Mouse (Mus musculus): ENCODE results near the gene A3galt2. TPM values are rescaled to one million over a fixed set of nuclear protein-coding genes. Genes with fewer than 3 reads are reported as not detected.
A peak's percentile ranks its signal among the peaks of the same experiment; 100 is the strongest.

The A3galt2 gene
- polyA plus RNA-seq (2014; fragmentation: Nextera tagmentation; extraction: Ambion mirVana), result 0.11 and 0.18 TPM in 2 replicates

- no peaks in the 10 kb centered on the region for H3K27me3 ChIP-seq (ENCODE audit: control insufficient read depth, insufficient read depth, low read length)
- H3K4me1 ChIP-seq (ENCODE audit: control insufficient read depth, insufficient read depth, low read length), result no peaks in the 10 kb centered on the region; the same call in 1 of the 2 replicates
- ATAC-seq (replicated peaks; ENCODE audit: insufficient number of reproducible peaks, low FRiP score, low TSS enrichment, low read depth) (0 out of 2 replicates have a peak, but pooled peaks have one; percentile 27), DNase-seq (ENCODE audit: low spot score) (no peak)
- H3K4me2 ChIP-seq (ENCODE audit: low read depth, low read length), result no peak within 1 kb of the TSS
- H3K27ac ChIP-seq (replicated peaks; ENCODE audit: low read depth, low read length), result no peak within 1 kb of the TSS
- H3K4me3 ChIP-seq (ENCODE audit: low read depth, low read length), result no peak within 1 kb of the TSS
- peaks cover 16% of the 10 kb centered on the region for H3K36me3 ChIP-seq (replicated peaks; ENCODE audit: control insufficient read depth, insufficient read depth, low read depth, low read length)
- no peaks in the 10 kb centered on the region for H3K9me3 ChIP-seq (replicated peaks; ENCODE audit: control insufficient read depth, low read length)
- 81% methylated on average over 3 of the region's 3 CpGs for WGBS
- no peak within 1 kb of the TSS for H3K9ac ChIP-seq (replicated peaks; ENCODE audit: low read length)
Measured at GRCm38 (mm10) chr4:128755064-128755463, at the start of gene A3galt2. TSS of gene A3galt2 (plus strand) at chr4:128755364.

GRCm38 (mm10) chr4:128706626-128707025 is 48.5 kb upstream of the A3galt2 start:
- no peak overlapping the region for H3K9ac ChIP-seq (replicated peaks; ENCODE audit: low read length)

GRCm38 (mm10) chr4:128707384-128707783 is 47.8 kb upstream of the A3galt2 start:
- no peak for DNase-seq (ENCODE audit: low spot score)
- 51% methylated on average over 4 of the region's 4 CpGs for WGBS
- H3K4me1 ChIP-seq (ENCODE audit: control insufficient read depth, insufficient read depth, low read length), result peaks cover 3% of the 10 kb centered on the region; the same call in 1 of the 2 replicates
- H3K4me3 ChIP-seq (ENCODE audit: low read depth, low read length), result no peak overlapping the region
- no peaks in the 10 kb centered on the region for H3K9me3 ChIP-seq (replicated peaks; ENCODE audit: control insufficient read depth, low read length)
- no peak overlapping the region for H3K4me2 ChIP-seq (ENCODE audit: low read depth, low read length)
- no peak overlapping the region for H3K27ac ChIP-seq (replicated peaks; ENCODE audit: low read depth, low read length)
- no peaks in the 10 kb centered on the region for H3K36me3 ChIP-seq (replicated peaks; ENCODE audit: control insufficient read depth, insufficient read depth, low read depth, low read length)
- no peaks in the 10 kb centered on the region for H3K27me3 ChIP-seq (ENCODE audit: control insufficient read depth, insufficient read depth, low read length)
- no peak overlapping the region for H3K9ac ChIP-seq (replicated peaks; ENCODE audit: low read length)
- no peak for ATAC-seq (replicated peaks; ENCODE audit: insufficient number of reproducible peaks, low FRiP score, low TSS enrichment, low read depth)

More at GRCm38 (mm10) chr4:128706626-128707025, 48.5 kb upstream of the A3galt2 start:
- DNase-seq (ENCODE audit: low spot score) (peak; percentile 76), ATAC-seq (replicated peaks; ENCODE audit: insufficient number of reproducible peaks, low FRiP score, low TSS enrichment, low read depth) (no peak)
- Histone ChIP-seq H3K27ac (replicated peaks; ENCODE audit: low read depth, low read length) (no peak overlapping the region), H3K4me2 (ENCODE audit: low read depth, low read length) (no peak overlapping the region), H3K9me3 (replicated peaks; ENCODE audit: control insufficient read depth, low read length) (no peaks in the 10 kb centered on the region), H3K4me3 (ENCODE audit: low read depth, low read length) (no peak overlapping the region), H3K36me3 (replicated peaks; ENCODE audit: control insufficient read depth, insufficient read depth, low read depth, low read length) (no peaks in the 10 kb centered on the region), H3K27me3 (ENCODE audit: control insufficient read depth, insufficient read depth, low read length) (no peaks in the 10 kb centered on the region), H3K4me1 (ENCODE audit: control insufficient read depth, insufficient read depth, low read length) (peaks cover 3% of the 10 kb centered on the region; the same call in 1 of the 2 replicates)
- 11% methylated on average over 9 of the region's 9 CpGs for WGBS

- Histone ChIP-seq H3K9ac (replicated peaks; ENCODE audit: low read length) (no peak overlapping the region), H3K4me1 (ENCODE audit: control insufficient read depth, insufficient read depth, low read length) (peaks cover 3% of the 10 kb centered on the region; the same call in 1 of the 2 replicates)
- 79% methylated on average over 15 of the region's 15 CpGs for WGBS
Measured at GRCm38 (mm10) chr4:128709061-128709780, 45.9 kb upstream of the A3galt2 start.

GRCm38 (mm10) chr4:128709781-128710166 is 45.4 kb upstream of the A3galt2 start:
- H3K27ac ChIP-seq (replicated peaks; ENCODE audit: low read depth, low read length), result no peak overlapping the region
- H3K4me3 ChIP-seq (ENCODE audit: low read depth, low read length), result no peak overlapping the region
- H3K4me2 ChIP-seq (ENCODE audit: low read depth, low read length), result no peak overlapping the region
- no peaks in the 10 kb centered on the region for H3K27me3 ChIP-seq (ENCODE audit: control insufficient read depth, insufficient read depth, low read length)
- no peak overlapping the region for H3K9ac ChIP-seq (replicated peaks; ENCODE audit: low read length)
- H3K4me1 ChIP-seq (ENCODE audit: control insufficient read depth, insufficient read depth, low read length), result peaks cover 3% of the 10 kb centered on the region; the same call in 1 of the 2 replicates
- H3K36me3 ChIP-seq (replicated peaks; ENCODE audit: control insufficient read depth, insufficient read depth, low read depth, low read length), result no peaks in the 10 kb centered on the region
- H3K9me3 ChIP-seq (replicated peaks; ENCODE audit: control insufficient read depth, low read length), result no peaks in the 10 kb centered on the region
- no peak for DNase-seq (ENCODE audit: low spot score)
- no peak for ATAC-seq (replicated peaks; ENCODE audit: insufficient number of reproducible peaks, low FRiP score, low TSS enrichment, low read depth)
- WGBS, result 90% methylated on average over 12 of the region's 12 CpGs

More at GRCm38 (mm10) chr4:128709061-128709780, 45.9 kb upstream of the A3galt2 start:
- Histone ChIP-seq H3K4me3 (ENCODE audit: low read depth, low read length) (no peak overlapping the region), H3K4me2 (ENCODE audit: low read depth, low read length) (no peak overlapping the region), H3K27ac (replicated peaks; ENCODE audit: low read depth, low read length) (no peak overlapping the region), H3K36me3 (replicated peaks; ENCODE audit: control insufficient read depth, insufficient read depth, low read depth, low read length) (no peaks in the 10 kb centered on the region), H3K27me3 (ENCODE audit: control insufficient read depth, insufficient read depth, low read length) (no peaks in the 10 kb centered on the region), H3K9me3 (replicated peaks; ENCODE audit: control insufficient read depth, low read length) (no peaks in the 10 kb centered on the region)
- no peak for ATAC-seq (replicated peaks; ENCODE audit: insufficient number of reproducible peaks, low FRiP score, low TSS enrichment, low read depth)
- no peak for DNase-seq (ENCODE audit: low spot score)

GRCm38 (mm10) chr4:128710286-128710685 is 44.9 kb upstream of the A3galt2 start:
- 0 out of 2 replicates have a peak overlapping the region, but pooled peaks have one; percentile 13 for H3K9ac ChIP-seq (replicated peaks; ENCODE audit: low read length)
- H3K4me1 ChIP-seq (ENCODE audit: control insufficient read depth, insufficient read depth, low read length), result peaks cover 6% of the 10 kb centered on the region
- no peaks in the 10 kb centered on the region for H3K36me3 ChIP-seq (replicated peaks; ENCODE audit: control insufficient read depth, insufficient read depth, low read depth, low read length)
- H3K4me3 ChIP-seq (ENCODE audit: low read depth, low read length), result no peak overlapping the region
- DNase-seq (ENCODE audit: low spot score) (no peak), ATAC-seq (replicated peaks; ENCODE audit: insufficient number of reproducible peaks, low FRiP score, low TSS enrichment, low read depth) (no peak)
- no peaks in the 10 kb centered on the region for H3K9me3 ChIP-seq (replicated peaks; ENCODE audit: control insufficient read depth, low read length)
- H3K27me3 ChIP-seq (ENCODE audit: control insufficient read depth, insufficient read depth, low read length), result no peaks in the 10 kb centered on the region
- H3K27ac ChIP-seq (replicated peaks; ENCODE audit: low read depth, low read length), result no peak overlapping the region
- no peak overlapping the region for H3K4me2 ChIP-seq (ENCODE audit: low read depth, low read length)
- WGBS, result 77% methylated on average over 6 of the region's 6 CpGs

- Histone ChIP-seq H3K27ac (replicated peaks; ENCODE audit: low read depth, low read length) (no peak overlapping the region), H3K4me1 (ENCODE audit: control insufficient read depth, insufficient read depth, low read length) (peaks cover 10% of the 10 kb centered on the region), H3K9me3 (replicated peaks; ENCODE audit: control insufficient read depth, low read length) (no peaks in the 10 kb centered on the region), H3K27me3 (ENCODE audit: control insufficient read depth, insufficient read depth, low read length) (no peaks in the 10 kb centered on the region), H3K4me2 (ENCODE audit: low read depth, low read length) (no peak overlapping the region), H3K9ac (replicated peaks; ENCODE audit: low read length) (peak overlapping the region; percentile 32; the same call in 1 of the 2 replicates), H3K4me3 (ENCODE audit: low read depth, low read length) (no peak overlapping the region), H3K36me3 (replicated peaks; ENCODE audit: control insufficient read depth, insufficient read depth, low read depth, low read length) (no peaks in the 10 kb centered on the region)
- WGBS, result 69% methylated on average over 9 of the region's 9 CpGs
- DNase-seq (ENCODE audit: low spot score) (no peak), ATAC-seq (replicated peaks; ENCODE audit: insufficient number of reproducible peaks, low FRiP score, low TSS enrichment, low read depth) (peak; percentile 7; the same call in 1 of the 2 replicates)
Measured at GRCm38 (mm10) chr4:128710800-128711199, 44.4 kb upstream of the A3galt2 start.
